ENCODE assay signal across 29 mouse cellular contexts in the genomic region with DNA sequence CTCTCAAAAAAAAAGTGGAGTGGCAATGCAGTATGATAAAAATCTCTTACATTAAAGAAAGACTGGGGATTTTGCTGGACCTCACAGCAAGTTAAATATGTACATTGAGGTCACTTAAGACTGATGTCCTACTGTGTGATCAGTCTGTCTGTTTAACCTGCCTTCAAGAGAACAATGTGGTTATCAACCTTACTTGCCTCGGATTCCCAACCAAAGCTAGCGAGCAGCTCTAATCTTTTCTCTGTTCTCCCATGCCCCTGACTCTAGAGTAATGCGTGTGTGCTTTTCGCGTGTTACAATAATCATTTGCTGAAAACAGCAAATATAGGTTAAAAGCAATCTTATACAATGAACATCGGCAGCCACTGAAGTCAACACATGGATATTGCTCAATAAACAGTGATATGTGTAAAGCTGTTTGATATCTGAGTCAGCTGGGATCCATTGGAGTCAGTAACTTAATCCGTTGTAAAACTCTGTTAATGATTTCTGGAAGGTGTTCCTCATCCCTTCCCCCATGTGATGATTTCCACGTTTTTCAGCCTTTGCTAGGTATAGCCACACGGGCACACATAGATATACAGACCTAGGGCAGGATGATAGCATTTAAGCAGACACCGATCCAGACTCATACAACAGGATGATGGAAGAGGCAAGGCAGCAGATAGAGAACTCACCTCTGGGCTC. TPM values are rescaled to one million over a fixed set of nuclear protein-coding genes. Genes with fewer than 3 reads are reported as not detected.
DNase-seq lines count a peak whose midpoint lies in the region; ATAC-seq and TF ChIP-seq lines count a peak whose summit lies in the region.
"Had no signal": no experiment of that assay in that cellular context is flagged by ENCODE, and none has a peak within 500 bp of the region (broad histone marks: within the 10 kb centered on the region; RNA-seq: fewer than 3 reads in every experiment).

No protein-coding gene starts in this region.

- H3K27ac ChIP-seq in liver, adult 2 months (replicated peaks; ENCODE audit: insufficient read depth, low read depth, low read length), result no peak overlapping the region
- H3K27ac ChIP-seq in liver, embryonic 12.5 days, result no peak overlapping the region
- peak overlapping the region; percentile 76 for H3K27ac ChIP-seq in intestine, embryonic 16.5 days (ENCODE audit: low read length)
- no peak overlapping the region for H3K27ac ChIP-seq in stomach, embryonic 14.5 days (ENCODE audit: low read length)
- H3K27ac ChIP-seq: embryonic facial prominence, embryonic 12.5 days; heart, adult 2 months; heart, embryonic 13.5 days; hindbrain, embryonic 10.5 days; layer of hippocampus, adult 2 months; limb, embryonic 10.5 days; limb, embryonic 15.5 days; midbrain, embryonic 10.5 days; midbrain, embryonic 15.5 days had no signal

- peaks cover 3% of the 10 kb centered on the region; the same call in 1 of the 2 replicates for H3K4me1 ChIP-seq in liver, adult 2 months (ENCODE audit: control insufficient read depth, insufficient read depth, low read length)
- H3K4me1 ChIP-seq in liver, embryonic 12.5 days, result peaks cover 6% of the 10 kb centered on the region; the same call in 1 of the 2 replicates
- peaks cover 6% of the 10 kb centered on the region; the same call in 1 of the 2 replicates for H3K4me1 ChIP-seq in intestine, embryonic 16.5 days (ENCODE audit: control insufficient read depth, insufficient read depth, low read length)
- no peaks in the 10 kb centered on the region for H3K4me1 ChIP-seq in stomach, embryonic 14.5 days (ENCODE audit: control insufficient read depth, insufficient read depth, low read length)
- H3K4me1 ChIP-seq: embryonic facial prominence, embryonic 12.5 days; heart, embryonic 13.5 days; hindbrain, embryonic 10.5 days; limb, embryonic 15.5 days; midbrain, embryonic 10.5 days; midbrain, embryonic 15.5 days had no signal

- no peak for ATAC-seq in liver, embryonic 12.5 days
- peak; percentile 92 for ATAC-seq in intestine, embryonic 16.5 days
- peak; percentile 79 for ATAC-seq in stomach, embryonic 14.5 days (ENCODE audit: insufficient number of reproducible peaks, insufficient read depth, low FRiP score, low read depth)
- ATAC-seq: forebrain, embryonic 14.5 days; hindbrain, embryonic 16.5 days; midbrain, embryonic 15.5 days; Patski had no signal

- no peak overlapping the region for H3K9ac ChIP-seq in liver, adult 2 months (ENCODE audit: low read depth, low read length)
- no peak overlapping the region for H3K9ac ChIP-seq in liver, embryonic 12.5 days
- H3K9ac ChIP-seq in intestine, embryonic 16.5 days (ENCODE audit: low read depth, low read length), result no peak overlapping the region
- no peak overlapping the region for H3K9ac ChIP-seq in stomach, embryonic 14.5 days (replicated peaks; ENCODE audit: low read depth, low read length)
- H3K9ac ChIP-seq: embryonic facial prominence, embryonic 12.5 days; heart, embryonic 13.5 days; limb, embryonic 15.5 days; lung, embryonic 14.5 days; midbrain, embryonic 15.5 days had no signal

- H3K36me3 ChIP-seq in liver, adult 2 months (ENCODE audit: control insufficient read depth, insufficient read depth, low read length), result peaks cover 12% of the 10 kb centered on the region
- H3K36me3 ChIP-seq in liver, embryonic 12.5 days, result no peaks in the 10 kb centered on the region
- no peaks in the 10 kb centered on the region for H3K36me3 ChIP-seq in intestine, embryonic 16.5 days (ENCODE audit: control insufficient read depth, insufficient read depth, low read length)
- no peaks in the 10 kb centered on the region for H3K36me3 ChIP-seq in stomach, embryonic 14.5 days (ENCODE audit: control insufficient read depth, insufficient read depth, low read length)
- H3K36me3 ChIP-seq: embryonic facial prominence, embryonic 12.5 days; hindbrain, embryonic 10.5 days; limb, embryonic 10.5 days; limb, embryonic 15.5 days; midbrain, embryonic 10.5 days; midbrain, embryonic 15.5 days had no signal

- intact Hi-C loops in gastrocnemius, postnatal 14 days (cut with DNase I; ENCODE audit: low total_unique reads), result no loop called here

- no peak overlapping the region for H3K4me2 ChIP-seq in liver, embryonic 12.5 days
- H3K4me2 ChIP-seq in intestine, embryonic 16.5 days (ENCODE audit: low read depth, low read length), result no peak overlapping the region
- H3K4me2 ChIP-seq in stomach, embryonic 14.5 days (replicated peaks; ENCODE audit: low read depth, low read length), result no peak overlapping the region
- H3K4me2 ChIP-seq: embryonic facial prominence, embryonic 12.5 days; heart, embryonic 13.5 days; limb, embryonic 15.5 days; lung, embryonic 14.5 days; midbrain, embryonic 15.5 days had no signal

- no peak overlapping the region for H3K4me3 ChIP-seq in liver, adult 2 months (ENCODE audit: insufficient read depth, low read depth, low read length)
- no peak overlapping the region for H3K4me3 ChIP-seq in liver, embryonic 12.5 days
- no peak overlapping the region for H3K4me3 ChIP-seq in intestine, embryonic 16.5 days (ENCODE audit: low read length)
- no peak overlapping the region for H3K4me3 ChIP-seq in stomach, embryonic 14.5 days (ENCODE audit: low read depth, low read length)
- H3K4me3 ChIP-seq: embryonic facial prominence, embryonic 12.5 days; heart, adult 2 months; heart, embryonic 13.5 days; hindbrain, embryonic 10.5 days; layer of hippocampus, adult 2 months; limb, embryonic 10.5 days; limb, embryonic 15.5 days; midbrain, embryonic 10.5 days; midbrain, embryonic 15.5 days had no signal

- DNase-seq in liver, adult 2 months (ENCODE audit: extremely low read depth, low read depth, low spot score), result peak; percentile 24
- DNase-seq in layer of hippocampus, postnatal 25 days (ENCODE audit: extremely low spot score in 1 of 2, low spot score in 1 of 2), result no peak
- DNase-seq in gastrocnemius, postnatal 14 days, result no peak
- DNase-seq in thymus, postnatal 14 days, result no peak
- DNase-seq: adrenal gland, postnatal 10 days; cerebellum, adult 8-10 months; embryo, embryonic 11 days; gastrocnemius, postnatal 25 days; heart, adult 2 months; heart, postnatal 10 days; kidney, adult 11 months; kidney, postnatal 14 days; lung, embryonic 14.5 days; right cerebral cortex, postnatal 25 days; spleen, adult 18-20 months had no signal

- no peak for TF ChIP-seq CTCF in liver, adult 2 months (IDR thresholded peaks at IDR 0.05; ENCODE audit: low read depth, low read length)

- no peaks in the 10 kb centered on the region for H3K9me3 ChIP-seq in liver, embryonic 12.5 days (replicated peaks)
- no peaks in the 10 kb centered on the region for H3K9me3 ChIP-seq in intestine, embryonic 16.5 days (ENCODE audit: control insufficient read depth, low read length)
- no peaks in the 10 kb centered on the region for H3K9me3 ChIP-seq in stomach, embryonic 14.5 days (ENCODE audit: control insufficient read depth, low read depth, low read length)
- H3K9me3 ChIP-seq: embryonic facial prominence, embryonic 12.5 days; heart, embryonic 13.5 days; hindbrain, embryonic 10.5 days; limb, embryonic 10.5 days; limb, embryonic 15.5 days; midbrain, embryonic 10.5 days; midbrain, embryonic 15.5 days had no signal

- 34% methylated on average over 10 of the region's 10 CpGs for WGBS in liver, adult 2 months
- 73% methylated on average over 10 of the region's 10 CpGs for WGBS in liver, embryonic 12.5 days (ENCODE audit: insufficient replicate concordance)
- 61% methylated on average over 10 of the region's 10 CpGs for WGBS in intestine, embryonic 16.5 days
- WGBS in stomach, embryonic 14.5 days, result 64% methylated on average over 10 of the region's 10 CpGs

- no peaks in the 10 kb centered on the region for H3K27me3 ChIP-seq in liver, adult 2 months (ENCODE audit: control insufficient read depth, insufficient read depth, low read length)
- no peaks in the 10 kb centered on the region for H3K27me3 ChIP-seq in liver, embryonic 12.5 days (replicated peaks)
- no peaks in the 10 kb centered on the region for H3K27me3 ChIP-seq in intestine, embryonic 16.5 days (replicated peaks; ENCODE audit: control insufficient read depth, insufficient read depth, low read length)
- H3K27me3 ChIP-seq in stomach, embryonic 14.5 days (ENCODE audit: control insufficient read depth, insufficient read depth, low read length), result no peaks in the 10 kb centered on the region
- H3K27me3 ChIP-seq: embryonic facial prominence, embryonic 12.5 days; heart, embryonic 13.5 days; limb, embryonic 15.5 days; midbrain, embryonic 15.5 days; Patski had no signal

- no peaks in the 10 kb centered on the region for H3K79me2 ChIP-seq in liver, adult 2 months (ENCODE audit: control insufficient read depth, insufficient read depth, low read length)

- TF ChIP-seq POLR2A in liver, adult 2 months (IDR thresholded peaks at IDR 0.05; ENCODE audit: extremely low read depth, insufficient read depth, low read length), result no peak

RNA-seq across cellular contexts. Expression of a gene that starts 21.1 kb away (rescaled TPM):
- total RNA-seq in liver, adult 2 months (2014; rRNA removed), result 28.1 and 34.2 TPM in 2 replicates
- 20.1 and 21.7 TPM in 2 replicates for polyA plus RNA-seq in liver, adult 2 months (2012; rRNA removed)
- polyA plus RNA-seq in liver, embryonic 12.5 days (2016; fragmentation: Nextera tagmentation; extraction: Ambion mirVana), result 31.4 and 35.2 TPM in 2 replicates
- polyA plus RNA-seq in intestine, embryonic 16.5 days (2015; fragmentation: Nextera tagmentation; extraction: Ambion mirVana), result 134 and 142 TPM in 2 replicates
- 92.3 and 95.5 TPM in 2 replicates for polyA plus RNA-seq in stomach, embryonic 14.5 days (2014; fragmentation: Nextera tagmentation; extraction: Ambion mirVana)
- total RNA-seq in layer of hippocampus, postnatal 25 days (2021), result 10 to 100 TPM; 49.2 to 53.3 TPM
- 10 to 100 TPM; 15.9 to 17.0 TPM for total RNA-seq in gastrocnemius, postnatal 14 days (2021)

RNA-seq across cellular contexts. Expression of a gene that starts 25.2 kb away (rescaled TPM):
- total RNA-seq in liver, adult 2 months (2014; rRNA removed), result 6.0 and 6.9 TPM in 2 replicates
- 5.9 and 7.9 TPM in 2 replicates for polyA plus RNA-seq in liver, adult 2 months (2012; rRNA removed)
- polyA plus RNA-seq in liver, embryonic 12.5 days (2016; fragmentation: Nextera tagmentation; extraction: Ambion mirVana), result 4.3 and 4.6 TPM in 2 replicates
- 22.3 and 23.6 TPM in 2 replicates for polyA plus RNA-seq in intestine, embryonic 16.5 days (2015; fragmentation: Nextera tagmentation; extraction: Ambion mirVana)
- 7.0 and 10.3 TPM in 2 replicates for polyA plus RNA-seq in stomach, embryonic 14.5 days (2014; fragmentation: Nextera tagmentation; extraction: Ambion mirVana)
- 1 to 10 TPM; 2.0 to 2.3 TPM for total RNA-seq in layer of hippocampus, postnatal 25 days (2021)
- total RNA-seq in gastrocnemius, postnatal 14 days (2021), result 1 to 10 TPM; 2.9 to 3.7 TPM

RNA-seq across cellular contexts. Expression of a gene that starts 25.3 kb away (rescaled TPM):
- total RNA-seq in liver, adult 2 months (2014; rRNA removed), result 0.92 and 1.1 TPM in 2 replicates
- 0.76 and 1.5 TPM in 2 replicates for polyA plus RNA-seq in liver, adult 2 months (2012; rRNA removed)
- 7.7 and 8.0 TPM in 2 replicates for polyA plus RNA-seq in liver, embryonic 12.5 days (2016; fragmentation: Nextera tagmentation; extraction: Ambion mirVana)
- 7.7 and 7.8 TPM in 2 replicates for polyA plus RNA-seq in intestine, embryonic 16.5 days (2015; fragmentation: Nextera tagmentation; extraction: Ambion mirVana)
- 8.9 and 11.0 TPM in 2 replicates for polyA plus RNA-seq in stomach, embryonic 14.5 days (2014; fragmentation: Nextera tagmentation; extraction: Ambion mirVana)
- 1 to 10 TPM; 4.3 to 5.3 TPM for total RNA-seq in layer of hippocampus, postnatal 25 days (2021)
- total RNA-seq in gastrocnemius, postnatal 14 days (2021), result 1 to 10 TPM; 1.7 to 2.1 TPM
